Mouse (Mus musculus) heart, adult 2 months (tissue): ENCODE results near the gene Ammecr1. TPM values are rescaled to one million over a fixed set of nuclear protein-coding genes. Genes with fewer than 3 reads are reported as not detected.

Source experiments
- DNase-seq, 2 experiments: peaks; one replicate each; pipeline ENCODE4 v3.0.0; 2021
- H3K27ac ChIP-seq: fragments of 200-600 bp; 2 replicates; pipeline ENCODE4 v1.8.1; 2022
- H3K27me3 ChIP-seq: fragments of 200-500 bp; 2 replicates; pipeline ENCODE4 v1.6.1; 2012; ENCODE audit warnings: mild to moderate bottlenecking, low read length, inconsistent platforms, mixed read lengths; ENCODE audit not compliant: control insufficient read depth, insufficient read depth
- H3K36me3 ChIP-seq: fragments of 200-500 bp; 2 replicates; pipeline ENCODE4 v1.6.1; 2012; ENCODE audit warnings: low read length, inconsistent platforms; ENCODE audit not compliant: control insufficient read depth, insufficient read depth
- H3K4me1 ChIP-seq: fragments of 200-500 bp; 2 replicates; pipeline ENCODE4 v1.6.1; 2011; ENCODE audit warnings: low read length; ENCODE audit not compliant: control insufficient read depth, insufficient read depth
- H3K4me3 ChIP-seq: fragments of 200-600 bp; 2 replicates; pipeline ENCODE4 v1.8.1; 2022
- H3K79me2 ChIP-seq: fragments of 200-500 bp; replicated peaks from 2 replicates; pipeline ENCODE4 v1.6.1; 2012; ENCODE audit warnings: mild to moderate bottlenecking, inconsistent platforms, low read length, moderate library complexity, mixed read lengths; ENCODE audit not compliant: control insufficient read depth, insufficient read depth
- H3K9ac ChIP-seq: fragments of 200-500 bp; 2 replicates; pipeline ENCODE4 v1.6.1; 2012; ENCODE audit warnings: low read depth, mild to moderate bottlenecking, control low read depth, inconsistent platforms, low read length, mixed read lengths
- CTCF ChIP-seq: fragments of 200-600 bp; IDR thresholded peaks from 2 replicates; pipeline ENCODE4 v1.8.1; 2022; ENCODE audit warnings: antibody characterized with exemption, mild to moderate bottlenecking, moderate library complexity
- EP300 ChIP-seq: fragments of 200-500 bp; IDR thresholded peaks from 2 replicates; pipeline ENCODE4 v1.6.1; 2011; ENCODE audit warnings: low read depth, low read length, control low read depth; ENCODE audit not compliant: insufficient read depth
- POLR2A ChIP-seq: fragments of 200-500 bp; IDR thresholded peaks from 2 replicates; pipeline ENCODE4 v1.6.1; 2011; ENCODE audit warnings: mild to moderate bottlenecking, low read depth, low read length, control low read depth; ENCODE audit not compliant: insufficient read depth
- WGBS: fragments of 180-500 bp; shearing (Covaris S2); methylation state at CpG from one replicate; pipeline ENCODE4 v1.1.7; 2018; 5-methylcytosine and 5-hydroxymethylcytosine counted together
- intact Hi-C: fragments of 180-260 bp; cut with DNase I; formaldehyde crosslinking; loops from one replicate; pipeline ENCODE4 v1.15.1; 2025
- polyA plus RNA-seq: library from polyadenylated mRNA; depleted of rRNA; stranded (reverse); fragments of >200 nt; gene quantifications from 2 replicates; pipeline ENCODE4 v1.2.3, GENCODE M21; 2012
- total RNA-seq, 2 experiments: library from RNA; stranded (reverse); gene quantifications; 2 replicates each; pipeline ENCODE4 v1.2.3; 2021

Gene Ammecr1
- total and polyA plus RNA-seq, 3 experiments: 1.7 to 12.1 (median 10.3) TPM

GRCm38 (mm10) chrX:142902599-142902998 is 63.9 kb downstream of the Ammecr1 start:
- 59% methylated on average over 2 of the region's 2 CpGs for WGBS
- H3K36me3 ChIP-seq: no peaks in the 10 kb centered on the region
- peaks cover 1% of the 10 kb centered on the region; the same call in 1 of the 2 replicates for H3K4me1 ChIP-seq
- TF ChIP-seq EP300 (no peak), CTCF (no peak), POLR2A (no peak)
- H3K79me2 ChIP-seq: no peaks in the 10 kb centered on the region
- H3K27ac ChIP-seq: no peak overlapping the region
- intact Hi-C loops: no loop called here
- DNase-seq: no peak
- H3K9ac ChIP-seq: no peak overlapping the region
- no peaks in the 10 kb centered on the region for H3K27me3 ChIP-seq
- no peak overlapping the region for H3K4me3 ChIP-seq

GRCm38 (mm10) chrX:142901915-142902314 is 64.6 kb downstream of the Ammecr1 start:
- DNase-seq: no peak
- no peak overlapping the region for H3K9ac ChIP-seq
- intact Hi-C loops: no loop called here
- H3K27me3 ChIP-seq: no peaks in the 10 kb centered on the region
- H3K4me1 ChIP-seq: peaks cover 1% of the 10 kb centered on the region; the same call in 1 of the 2 replicates
- H3K79me2 ChIP-seq: no peaks in the 10 kb centered on the region
- WGBS: 88% methylated on average over 4 of the region's 4 CpGs
- no peak overlapping the region for H3K4me3 ChIP-seq
- TF ChIP-seq EP300 (no peak), CTCF (no peak), POLR2A (no peak)
- no peak overlapping the region for H3K27ac ChIP-seq
- no peaks in the 10 kb centered on the region for H3K36me3 ChIP-seq

GRCm38 (mm10) chrX:142898295-142898887 is 68.1 kb downstream of the Ammecr1 start:
- intact Hi-C loops: no loop called here
- Histone ChIP-seq H3K79me2 (no peaks in the 10 kb centered on the region), H3K36me3 (no peaks in the 10 kb centered on the region), H3K27me3 (no peaks in the 10 kb centered on the region), H3K27ac (no peak overlapping the region), H3K4me1 (peaks cover 1% of the 10 kb centered on the region; the same call in 1 of the 2 replicates), H3K9ac (no peak overlapping the region), H3K4me3 (no peak overlapping the region)
- 72% methylated on average over 9 of the region's 9 CpGs for WGBS
- no peak for DNase-seq
- TF ChIP-seq CTCF (no peak), EP300 (no peak), POLR2A (no peak)

- H3K79me2 ChIP-seq: no peaks in the 10 kb centered on the region
- 83% methylated on average over 6 of the region's 6 CpGs for WGBS
- TF ChIP-seq CTCF (no peak), POLR2A (no peak), EP300 (no peak)
- H3K27ac ChIP-seq: no peak overlapping the region
- no peaks in the 10 kb centered on the region for H3K36me3 ChIP-seq
- intact Hi-C loops: no loop called here
- H3K9ac ChIP-seq: no peak overlapping the region
- no peak for DNase-seq
- H3K4me3 ChIP-seq: no peak overlapping the region
- H3K27me3 ChIP-seq: no peaks in the 10 kb centered on the region
- no peaks in the 10 kb centered on the region for H3K4me1 ChIP-seq
Measured at GRCm38 (mm10) chrX:142897477-142898000, 69.0 kb downstream of the Ammecr1 start.

GRCm38 (mm10) chrX:142895316-142895715 is 71.2 kb downstream of the Ammecr1 start:
- Histone ChIP-seq H3K36me3 (no peaks in the 10 kb centered on the region), H3K4me3 (no peak overlapping the region), H3K27me3 (no peaks in the 10 kb centered on the region), H3K79me2 (no peaks in the 10 kb centered on the region), H3K4me1 (peaks cover 1% of the 10 kb centered on the region; the same call in 1 of the 2 replicates), H3K27ac (no peak overlapping the region), H3K9ac (no peak overlapping the region)
- intact Hi-C loops: no loop called here
- TF ChIP-seq CTCF (no peak), EP300 (no peak), POLR2A (no peak)
- DNase-seq: no peak
- 87% methylated on average over 2 of the region's 2 CpGs for WGBS

- Histone ChIP-seq H3K36me3 (no peaks in the 10 kb centered on the region), H3K79me2 (no peaks in the 10 kb centered on the region), H3K9ac (no peak overlapping the region), H3K27me3 (no peaks in the 10 kb centered on the region), H3K27ac (no peak overlapping the region), H3K4me3 (no peak overlapping the region), H3K4me1 (peaks cover 1% of the 10 kb centered on the region)
- DNase-seq: no peak
- intact Hi-C loops: no loop called here
- 79% methylated on average over 7 of the region's 7 CpGs for WGBS
- no peak for TF ChIP-seq EP300
- no peak for TF ChIP-seq POLR2A
- TF ChIP-seq CTCF: no peak
Measured at GRCm38 (mm10) chrX:142885962-142886361, 80.6 kb downstream of the Ammecr1 start.
